Mouse (Mus musculus): ENCODE results near the gene Fbxw27. TPM values are rescaled to one million over a fixed set of nuclear protein-coding genes. Genes with fewer than 3 reads are reported as not detected.
"Not testable (repeated sequence)": the region's sequence is repeated elsewhere in the genome, so short reads cannot be mapped to it uniquely, and the experiment has no call there.

Gene Fbxw27
- not detected in 2 replicates for polyA plus RNA-seq (2012)

DNA sequence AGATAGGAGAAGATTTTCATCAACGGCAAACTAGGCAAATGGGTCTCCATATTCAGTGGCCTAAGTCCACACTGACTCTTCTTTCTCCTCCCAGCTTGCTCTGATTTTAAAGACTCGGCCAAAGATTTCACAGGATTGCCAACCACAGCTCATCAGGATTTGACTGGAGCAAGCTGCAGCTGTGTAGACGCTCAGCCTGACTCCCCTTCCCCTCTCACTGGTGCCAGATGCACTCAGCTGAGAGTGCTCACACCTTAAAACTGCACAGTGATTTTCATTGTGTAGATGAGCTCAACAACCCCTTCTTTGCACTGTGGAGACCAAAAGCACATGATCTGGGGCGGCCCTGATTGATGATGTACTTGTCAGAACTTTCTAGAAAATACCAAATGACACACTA lies at the start of gene Fbxw27:
TSS of gene Fbxw27 (minus strand) at position 101 of the 400 bp plus-strand sequence.
- not testable (repeated sequence) for H3K4me3 ChIP-seq (replicated peaks); H3K4me1 ChIP-seq (ENCODE audit: control insufficient read depth); H3K27me3 ChIP-seq (ENCODE audit: control insufficient read depth); H3K36me3 ChIP-seq (ENCODE audit: control insufficient read depth); H3K9me3 ChIP-seq (ENCODE audit: control insufficient read depth, low read length)

DNA sequence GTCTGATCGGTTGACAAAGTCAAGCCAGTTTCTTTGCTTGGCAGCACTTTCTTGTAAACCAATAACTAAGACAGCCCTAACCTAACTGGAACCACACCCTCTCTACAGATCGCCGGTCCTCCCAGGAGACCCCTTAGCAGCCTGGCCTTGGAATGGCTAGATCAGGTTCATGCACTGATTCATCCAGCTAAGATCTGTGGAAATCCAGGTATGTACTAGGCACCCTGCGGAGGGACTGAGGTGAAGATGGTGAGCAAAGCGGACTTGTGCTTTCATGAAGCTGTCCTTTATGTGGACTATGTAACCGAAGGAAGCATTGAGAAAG lies 42.6 kb upstream of the Fbxw27 start:
- Histone ChIP-seq H3K4me3 (replicated peaks) (peak overlapping the region; percentile 82), H3K27me3 (ENCODE audit: control insufficient read depth) (no peaks in the 10 kb centered on the region), H3K9me3 (ENCODE audit: control insufficient read depth, low read length) (no peaks in the 10 kb centered on the region), H3K4me1 (ENCODE audit: control insufficient read depth) (peaks cover 16% of the 10 kb centered on the region), H3K36me3 (ENCODE audit: control insufficient read depth) (peaks cover 32% of the 10 kb centered on the region)
- TF ChIP-seq TAL1 (IDR thresholded peaks at IDR 0.05; ENCODE audit: low read length): no peak
- no peak for TF ChIP-seq GATA1 (IDR thresholded peaks at IDR 0.05; ENCODE audit: low read length)

DNA sequence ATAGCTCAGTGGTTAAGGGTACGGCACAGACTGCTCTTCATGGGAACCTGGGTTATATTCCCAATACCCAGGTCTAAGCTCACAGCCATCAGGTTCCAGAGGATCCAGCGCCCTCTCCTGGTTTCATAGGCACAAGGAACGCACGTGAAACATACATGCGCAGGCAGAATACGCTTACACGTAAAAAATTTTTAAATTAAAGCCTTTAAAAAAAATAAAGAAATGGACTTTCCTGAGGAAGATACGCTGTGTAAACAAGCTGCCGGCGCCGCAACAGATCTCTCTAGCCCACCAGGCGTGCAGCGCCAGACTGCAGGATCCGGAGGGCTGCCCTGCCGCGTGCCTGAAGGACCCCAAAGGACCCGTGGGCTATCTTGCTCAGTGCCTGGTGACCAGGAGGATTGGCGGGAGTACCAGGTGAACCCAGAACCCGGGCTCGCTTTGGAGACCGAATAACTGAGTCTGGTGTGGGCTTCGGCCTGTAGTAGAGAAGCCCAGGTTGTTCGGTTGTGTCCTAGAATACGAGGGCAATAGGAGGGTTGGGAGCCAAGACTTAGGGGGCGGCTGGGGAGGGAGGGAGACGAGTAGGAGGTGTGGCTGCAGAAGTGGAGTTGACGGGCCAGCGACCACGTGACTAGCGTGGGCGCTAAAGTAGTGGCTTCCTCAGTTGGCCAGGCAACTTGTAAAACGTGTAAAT lies 42.1 kb upstream of the Fbxw27 start, which contains the start of gene Nme6:
TSS of gene Nme6 (plus strand) at position 359 of the 697 bp plus-strand sequence.
- no peaks in the 10 kb centered on the region for H3K9me3 ChIP-seq (ENCODE audit: control insufficient read depth, low read length)
- H3K27me3 ChIP-seq (ENCODE audit: control insufficient read depth): no peaks in the 10 kb centered on the region
- H3K36me3 ChIP-seq (ENCODE audit: control insufficient read depth): peaks cover 27% of the 10 kb centered on the region
- peaks cover 16% of the 10 kb centered on the region for H3K4me1 ChIP-seq (ENCODE audit: control insufficient read depth)
- peak within 1 kb of the TSS; percentile 82 for H3K4me3 ChIP-seq (replicated peaks)
- TF ChIP-seq TAL1 (IDR thresholded peaks at IDR 0.05; ENCODE audit: low read length): no peak
- no peak for TF ChIP-seq GATA1 (IDR thresholded peaks at IDR 0.05; ENCODE audit: low read length)

DNA sequence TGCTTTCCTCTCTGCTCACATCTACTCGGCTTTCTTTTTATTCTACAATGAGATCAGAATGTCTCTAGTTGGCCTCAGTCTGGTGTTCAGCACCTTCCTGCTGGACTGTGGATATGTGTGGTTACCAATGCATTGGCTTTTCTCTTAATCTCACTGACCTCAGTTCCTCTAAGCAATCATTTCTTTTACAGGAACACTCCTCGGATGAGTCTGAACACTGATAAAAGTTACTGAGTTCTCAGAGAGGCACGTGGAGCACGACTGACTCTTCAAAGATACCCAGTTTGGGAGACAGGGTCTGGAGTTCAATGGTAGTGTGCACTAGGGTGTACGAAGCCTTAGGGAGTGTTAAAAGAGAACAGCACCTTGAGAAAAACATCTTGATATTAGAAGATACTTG lies 35.7 kb upstream of the Fbxw27 start:
- Histone ChIP-seq H3K4me1 (ENCODE audit: control insufficient read depth) (peaks cover 21% of the 10 kb centered on the region), H3K36me3 (ENCODE audit: control insufficient read depth) (peaks cover 11% of the 10 kb centered on the region), H3K9me3 (ENCODE audit: control insufficient read depth, low read length) (no peaks in the 10 kb centered on the region), H3K4me3 (replicated peaks) (no peak overlapping the region), H3K27me3 (ENCODE audit: control insufficient read depth) (no peaks in the 10 kb centered on the region)
- TF ChIP-seq TAL1 (IDR thresholded peaks at IDR 0.05; ENCODE audit: low read length): no peak
- no peak for TF ChIP-seq GATA1 (IDR thresholded peaks at IDR 0.05; ENCODE audit: low read length)

DNA sequence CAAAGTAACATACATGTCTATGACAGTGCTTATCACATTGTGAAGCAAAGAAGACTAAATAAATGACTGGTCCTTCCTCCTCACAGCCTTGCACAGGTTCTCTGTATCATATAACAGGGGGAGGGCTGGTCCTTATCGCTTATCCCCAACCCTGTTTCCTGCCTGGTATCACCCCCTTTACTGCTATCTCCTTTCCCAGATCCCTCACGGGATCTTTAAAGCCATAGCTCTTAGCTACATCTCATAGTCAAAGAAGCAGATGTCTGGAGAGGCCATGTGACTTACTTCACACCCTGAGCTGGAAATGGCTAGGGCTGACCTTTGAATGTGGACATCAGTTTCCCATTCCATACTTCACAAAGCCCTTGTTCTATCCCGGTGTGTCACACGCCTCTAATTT lies 35.3 kb upstream of the Fbxw27 start:
- Histone ChIP-seq H3K9me3 (ENCODE audit: control insufficient read depth, low read length) (no peaks in the 10 kb centered on the region), H3K4me1 (ENCODE audit: control insufficient read depth) (peaks cover 21% of the 10 kb centered on the region), H3K36me3 (ENCODE audit: control insufficient read depth) (peaks cover 7% of the 10 kb centered on the region), H3K4me3 (replicated peaks) (no peak overlapping the region), H3K27me3 (ENCODE audit: control insufficient read depth) (no peaks in the 10 kb centered on the region)
- TF ChIP-seq GATA1 (IDR thresholded peaks at IDR 0.05; ENCODE audit: low read length): no peak
- no peak for TF ChIP-seq TAL1 (IDR thresholded peaks at IDR 0.05; ENCODE audit: low read length)

DNA sequence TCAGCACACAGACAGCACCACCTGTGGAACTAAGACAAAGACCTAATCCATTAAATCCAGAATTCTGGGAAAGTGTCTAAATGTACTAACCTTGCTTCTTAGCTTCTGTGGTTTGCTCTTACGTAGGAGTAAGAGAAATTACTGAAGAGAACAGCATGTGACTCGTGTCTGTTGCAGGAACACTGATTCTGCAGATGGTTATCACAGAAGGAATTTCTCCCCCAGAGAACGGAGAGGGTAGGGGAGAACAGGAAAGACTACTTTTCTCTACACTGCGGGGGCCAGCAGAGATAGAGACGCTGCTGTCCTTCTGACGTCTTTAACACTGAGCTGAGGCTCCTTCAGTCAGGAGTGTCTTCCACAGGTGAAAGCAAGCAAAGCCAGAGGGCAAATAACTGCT lies 25.9 kb upstream of the Fbxw27 start:
- TF ChIP-seq GATA1 (IDR thresholded peaks at IDR 0.05; ENCODE audit: low read length) (no peak), TAL1 (IDR thresholded peaks at IDR 0.05; ENCODE audit: low read length) (no peak)
- H3K4me3 ChIP-seq (replicated peaks): no peak overlapping the region
- H3K27me3 ChIP-seq (ENCODE audit: control insufficient read depth): no peaks in the 10 kb centered on the region

DNA sequence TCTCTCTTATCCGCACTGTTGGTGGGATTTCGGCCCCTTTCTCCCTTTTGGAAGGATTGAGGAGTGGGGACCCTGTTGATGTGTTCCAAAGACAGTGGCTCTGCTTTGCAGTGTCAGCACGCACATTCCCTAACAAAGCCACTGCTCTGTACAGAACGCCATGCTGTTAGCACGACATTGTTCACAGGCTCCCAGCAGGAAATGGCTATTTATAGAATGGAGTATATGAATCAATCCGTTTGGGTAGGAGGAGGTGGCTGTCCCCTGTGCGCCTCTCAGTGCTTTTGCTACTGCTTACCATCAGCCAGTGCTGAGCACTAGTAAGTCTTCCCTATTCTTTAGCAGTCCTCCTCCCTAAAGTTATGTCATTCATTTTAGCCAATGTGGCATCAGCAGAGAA lies 23.0 kb upstream of the Fbxw27 start:
- Histone ChIP-seq H3K27me3 (ENCODE audit: control insufficient read depth) (no peaks in the 10 kb centered on the region), H3K9me3 (ENCODE audit: control insufficient read depth, low read length) (no peaks in the 10 kb centered on the region), H3K36me3 (ENCODE audit: control insufficient read depth) (no peaks in the 10 kb centered on the region), H3K4me1 (ENCODE audit: control insufficient read depth) (no peaks in the 10 kb centered on the region), H3K4me3 (replicated peaks) (no peak overlapping the region)
- TF ChIP-seq TAL1 (IDR thresholded peaks at IDR 0.05; ENCODE audit: low read length) (no peak), GATA1 (IDR thresholded peaks at IDR 0.05; ENCODE audit: low read length) (no peak)

More for the DNA sequence above, 25.9 kb upstream of the Fbxw27 start:
- Histone ChIP-seq H3K4me1 (ENCODE audit: control insufficient read depth) (no peaks in the 10 kb centered on the region), H3K36me3 (ENCODE audit: control insufficient read depth) (no peaks in the 10 kb centered on the region), H3K9me3 (ENCODE audit: control insufficient read depth, low read length) (no peaks in the 10 kb centered on the region)

DNA sequence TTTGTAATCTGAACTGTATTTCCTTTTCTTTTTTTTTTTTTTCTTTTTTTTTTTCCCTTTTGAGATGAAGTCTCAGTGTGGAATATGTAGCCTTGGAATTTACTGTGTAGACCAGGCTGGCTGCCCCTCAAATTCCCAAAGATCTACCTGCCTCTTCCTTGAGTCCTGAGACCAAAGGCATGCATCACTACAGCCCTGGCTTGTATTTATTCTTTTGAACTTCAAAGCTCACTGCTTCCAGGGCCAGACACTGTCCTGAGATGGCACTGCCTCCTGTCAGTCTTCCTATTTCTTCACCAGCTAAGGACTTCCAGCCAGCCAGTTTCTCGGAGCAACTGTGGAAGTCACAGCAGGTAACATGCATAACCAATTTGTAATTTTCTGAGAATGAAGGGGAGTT lies 21.5 kb upstream of the Fbxw27 start, which contains the start of gene Spink8:
TSS of gene Spink8 (plus strand) at position 301 of the 400 bp plus-strand sequence.
- TF ChIP-seq TAL1 (IDR thresholded peaks at IDR 0.05; ENCODE audit: low read length) (no peak), GATA1 (IDR thresholded peaks at IDR 0.05; ENCODE audit: low read length) (no peak)

DNA sequence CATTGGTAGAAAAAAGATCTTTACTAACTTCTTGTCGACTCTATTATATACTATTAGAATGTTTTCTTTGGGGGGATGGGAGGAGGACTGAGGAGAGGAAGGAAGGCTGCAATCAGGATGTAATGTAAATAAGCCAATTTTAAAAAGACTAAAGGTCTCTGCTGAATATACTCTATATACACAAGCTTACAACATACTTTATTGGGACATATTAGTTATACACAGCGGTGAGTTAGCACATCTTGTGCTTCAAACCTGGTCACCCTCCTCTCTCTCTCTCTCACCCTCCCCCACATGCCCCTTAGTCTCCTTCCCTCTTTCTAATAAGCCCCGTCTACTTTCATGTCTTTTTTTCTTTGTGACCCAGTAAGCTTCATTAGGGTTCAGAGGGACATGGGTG lies 17.4 kb upstream of the Fbxw27 start:
- Histone ChIP-seq H3K27me3 (ENCODE audit: control insufficient read depth) (no peaks in the 10 kb centered on the region), H3K36me3 (ENCODE audit: control insufficient read depth) (no peaks in the 10 kb centered on the region), H3K4me3 (replicated peaks) (no peak overlapping the region), H3K4me1 (ENCODE audit: control insufficient read depth) (no peaks in the 10 kb centered on the region), H3K9me3 (ENCODE audit: control insufficient read depth, low read length) (peaks cover 2% of the 10 kb centered on the region; the same call in 1 of the 2 replicates)
- TF ChIP-seq GATA1 (IDR thresholded peaks at IDR 0.05; ENCODE audit: low read length) (no peak), TAL1 (IDR thresholded peaks at IDR 0.05; ENCODE audit: low read length) (no peak)

More for the DNA sequence above, 21.5 kb upstream of the Fbxw27 start, which contains the start of gene Spink8:
- Histone ChIP-seq H3K36me3 (ENCODE audit: control insufficient read depth) (no peaks in the 10 kb centered on the region), H3K4me3 (replicated peaks) (no peak within 1 kb of the TSS), H3K27me3 (ENCODE audit: control insufficient read depth) (no peaks in the 10 kb centered on the region), H3K9me3 (ENCODE audit: control insufficient read depth, low read length) (no peaks in the 10 kb centered on the region), H3K4me1 (ENCODE audit: control insufficient read depth) (no peaks in the 10 kb centered on the region)
